Mouse (Mus musculus): Measurements from ENCODE around the gene Gnai3.

GRCm38 (mm10) chr3:108164091-108164490, 18.1 kb upstream of the Gnai3 start:
- TF ChIP-seq CTCF (IDR thresholded peaks at IDR 0.05; ENCODE audit: control insufficient read depth, insufficient read depth, insufficient read length) (no peak), MYOG (IDR thresholded peaks at IDR 0.05; ENCODE audit: control insufficient read depth, extremely low read depth, insufficient read length) (no peak), CEBPB (IDR thresholded peaks at IDR 0.05; ENCODE audit: low read depth) (no peak), MAX (IDR thresholded peaks at IDR 0.05) (no peak)
